Mouse (Mus musculus) neural tube, embryonic 12.5 days (tissue): ENCODE measurements around the gene Cyp2g1. TPM values are rescaled to one million over a fixed set of nuclear protein-coding genes. Genes with fewer than 3 reads are reported as not detected.
"Not testable (repeated sequence)": the region's sequence is repeated elsewhere in the genome, so short reads cannot be mapped to it uniquely, and the experiment has no call there.

ENCODE experiments used
- ATAC-seq: fragments of 200-750 bp; cut with Nextera tagmentation; 2 replicates; pipeline ENCODE4 v1.8.0; 2017; ENCODE audit warnings: low read depth, mild to moderate bottlenecking, moderate TSS enrichment, moderate library complexity; ENCODE audit not compliant: low FRiP score
- H3K27ac ChIP-seq: fragments of 300-500 bp; sonication (generic); 2 replicates; pipeline ENCODE4 v1.5.1; 2016
- H3K27me3 ChIP-seq: fragments of 300-500 bp; sonication (generic); replicated peaks from 2 replicates; pipeline ENCODE4 v1.6.1; 2016; ENCODE audit warnings: mild to moderate bottlenecking
- H3K36me3 ChIP-seq: fragments of 300-500 bp; sonication (generic); 2 replicates; pipeline ENCODE4 v1.6.1; 2016; ENCODE audit warnings: mild to moderate bottlenecking
- H3K4me1 ChIP-seq: fragments of 300-500 bp; sonication (generic); 2 replicates; pipeline ENCODE4 v1.6.1; 2016
- H3K4me2 ChIP-seq: fragments of 300-500 bp; sonication (generic); replicated peaks from 2 replicates; pipeline ENCODE4 v1.6.1; 2016; ENCODE audit warnings: mild to moderate bottlenecking
- H3K4me3 ChIP-seq: fragments of 300-500 bp; sonication (generic); 2 replicates; pipeline ENCODE4 v1.5.1; 2016
- H3K9ac ChIP-seq: fragments of 300-500 bp; sonication (generic); 2 replicates; pipeline ENCODE4 v1.6.1; 2016; ENCODE audit warnings: mild to moderate bottlenecking
- H3K9me3 ChIP-seq: fragments of 300-500 bp; sonication (generic); 2 replicates; pipeline ENCODE4 v1.6.1; 2016; ENCODE audit warnings: mild to moderate bottlenecking
- WGBS: fragments of 180-500 bp; shearing (Covaris S2); methylation state at CpG from one replicate; pipeline ENCODE4 v1.1.7; 2016; 5-methylcytosine and 5-hydroxymethylcytosine counted together
- polyA plus RNA-seq: library from polyadenylated mRNA; unstranded; fragments of >200 nt; fragmentation: Nextera tagmentation; extraction: Ambion mirVana; gene quantifications from 2 replicates; pipeline ENCODE4 v1.2.1, GENCODE M21; 2016

The Cyp2g1 gene
- polyA plus RNA-seq, 1 experiment from 2014 or later: not detected

GRCm38 (mm10) chr7:26786013-26786412, 22.7 kb upstream of the Cyp2g1 start:
- H3K27me3 ChIP-seq, H3K36me3 ChIP-seq, H3K9ac ChIP-seq, H3K27ac ChIP-seq, H3K4me2 ChIP-seq, H3K9me3 ChIP-seq, H3K4me3 ChIP-seq, ATAC-seq, H3K4me1 ChIP-seq: not testable (repeated sequence)
- 51% methylated on average over 1 of the region's 1 CpGs for WGBS

- no peaks in the 10 kb centered on the region for H3K36me3 ChIP-seq
- no peaks in the 10 kb centered on the region for H3K9me3 ChIP-seq
- no peaks in the 10 kb centered on the region for H3K4me1 ChIP-seq
- no peak overlapping the region for H3K9ac ChIP-seq
- H3K27me3 ChIP-seq: no peaks in the 10 kb centered on the region
- H3K27ac ChIP-seq: no peak overlapping the region
- H3K4me3 ChIP-seq: no peak overlapping the region
- 84% methylated on average over 6 of the region's 6 CpGs for WGBS
- H3K4me2 ChIP-seq: no peak overlapping the region
- ATAC-seq: no peak
Measured at GRCm38 (mm10) chr7:26789984-26790383, 18.7 kb upstream of the Cyp2g1 start.

GRCm38 (mm10) chr7:26800104-26800503, 8.6 kb upstream of the Cyp2g1 start:
- Histone ChIP-seq H3K9ac (no peak overlapping the region), H3K4me3 (no peak overlapping the region), H3K9me3 (no peaks in the 10 kb centered on the region), H3K36me3 (no peaks in the 10 kb centered on the region), H3K4me2 (no peak overlapping the region), H3K27ac (no peak overlapping the region), H3K4me1 (no peaks in the 10 kb centered on the region), H3K27me3 (no peaks in the 10 kb centered on the region)
- ATAC-seq: no peak

- H3K4me1 ChIP-seq: no peaks in the 10 kb centered on the region
- no peaks in the 10 kb centered on the region for H3K27me3 ChIP-seq
- H3K4me3 ChIP-seq: no peak overlapping the region
- H3K4me2 ChIP-seq: no peak overlapping the region
- WGBS: 88% methylated on average over 1 of the region's 1 CpGs
- no peak overlapping the region for H3K27ac ChIP-seq
- no peak for ATAC-seq
- no peak overlapping the region for H3K9ac ChIP-seq
- no peaks in the 10 kb centered on the region for H3K36me3 ChIP-seq
- no peaks in the 10 kb centered on the region for H3K9me3 ChIP-seq
Measured at GRCm38 (mm10) chr7:26800996-26801395, 7.7 kb upstream of the Cyp2g1 start.

- 85% methylated on average over 9 of the region's 9 CpGs for WGBS
- H3K4me2 ChIP-seq, H3K27ac ChIP-seq, H3K36me3 ChIP-seq, H3K4me1 ChIP-seq, H3K27me3 ChIP-seq, H3K9me3 ChIP-seq, H3K9ac ChIP-seq, ATAC-seq, H3K4me3 ChIP-seq: not testable (repeated sequence)
Measured at GRCm38 (mm10) chr7:26831556-26832292, 23.0 kb downstream of the Cyp2g1 start.

GRCm38 (mm10) chr7:26832668-26833067, 24.0 kb downstream of the Cyp2g1 start:
- H3K4me2 ChIP-seq, ATAC-seq, H3K27me3 ChIP-seq, H3K36me3 ChIP-seq, H3K9me3 ChIP-seq, H3K4me3 ChIP-seq, H3K9ac ChIP-seq, H3K27ac ChIP-seq, H3K4me1 ChIP-seq: not testable (repeated sequence)
- 84% methylated on average over 7 of the region's 7 CpGs for WGBS

- not testable (repeated sequence) for H3K4me2 ChIP-seq, H3K27ac ChIP-seq, H3K36me3 ChIP-seq, H3K9ac ChIP-seq, H3K27me3 ChIP-seq, ATAC-seq, H3K9me3 ChIP-seq, H3K4me1 ChIP-seq, H3K4me3 ChIP-seq
- 75% methylated on average over 3 of the region's 3 CpGs for WGBS
Measured at GRCm38 (mm10) chr7:26835059-26835458, 26.4 kb downstream of the Cyp2g1 start, which contains the start of gene Cyp2a5. Cyp2a5 (plus strand) TSS chr7:26835305.

GRCm38 (mm10) chr7:26843400-26843799, 34.7 kb downstream of the Cyp2g1 start:
- not testable (repeated sequence) for H3K27me3 ChIP-seq, H3K4me1 ChIP-seq, H3K9ac ChIP-seq, H3K4me2 ChIP-seq, ATAC-seq, H3K4me3 ChIP-seq, H3K9me3 ChIP-seq, H3K36me3 ChIP-seq, H3K27ac ChIP-seq
- WGBS: 83% methylated on average over 2 of the region's 2 CpGs

GRCm38 (mm10) chr7:26850063-26850462, 41.4 kb downstream of the Cyp2g1 start:
- H3K27me3 ChIP-seq, H3K9ac ChIP-seq: not testable (repeated sequence)

More at GRCm38 (mm10) chr7:26850063-26850462, 41.4 kb downstream of the Cyp2g1 start:
- not testable (repeated sequence) for H3K4me2 ChIP-seq, H3K9me3 ChIP-seq, H3K27ac ChIP-seq, H3K36me3 ChIP-seq, ATAC-seq, H3K4me3 ChIP-seq, H3K4me1 ChIP-seq

Other genes with a start within 250 kb of the Cyp2g1 start
- gene Vmn1r185, start 190.4 kb upstream of the Cyp2g1 start, polyA plus RNA-seq: not detected in 2 replicates
- not detected in 2 replicates for gene Cyp2b23, start 122.5 kb upstream of the Cyp2g1 start, polyA plus RNA-seq
- 0.09 and 0.22 TPM in 2 replicates for gene Cyp2b19, start 51.8 kb upstream of the Cyp2g1 start, polyA plus RNA-seq
- 0.27 TPM in 1 of 2 replicates, not detected in the other for gene Cyp2a5, start 26.4 kb downstream of the Cyp2g1 start, polyA plus RNA-seq
- not detected in 2 replicates for gene Cyp2a22, start 130.5 kb downstream of the Cyp2g1 start, polyA plus RNA-seq
- gene Cyp2a12, start 220.2 kb downstream of the Cyp2g1 start, polyA plus RNA-seq: not detected in 2 replicates